Mouse (Mus musculus): ENCODE data around the gene Gm45785.

Gm45785 gene

DNA sequence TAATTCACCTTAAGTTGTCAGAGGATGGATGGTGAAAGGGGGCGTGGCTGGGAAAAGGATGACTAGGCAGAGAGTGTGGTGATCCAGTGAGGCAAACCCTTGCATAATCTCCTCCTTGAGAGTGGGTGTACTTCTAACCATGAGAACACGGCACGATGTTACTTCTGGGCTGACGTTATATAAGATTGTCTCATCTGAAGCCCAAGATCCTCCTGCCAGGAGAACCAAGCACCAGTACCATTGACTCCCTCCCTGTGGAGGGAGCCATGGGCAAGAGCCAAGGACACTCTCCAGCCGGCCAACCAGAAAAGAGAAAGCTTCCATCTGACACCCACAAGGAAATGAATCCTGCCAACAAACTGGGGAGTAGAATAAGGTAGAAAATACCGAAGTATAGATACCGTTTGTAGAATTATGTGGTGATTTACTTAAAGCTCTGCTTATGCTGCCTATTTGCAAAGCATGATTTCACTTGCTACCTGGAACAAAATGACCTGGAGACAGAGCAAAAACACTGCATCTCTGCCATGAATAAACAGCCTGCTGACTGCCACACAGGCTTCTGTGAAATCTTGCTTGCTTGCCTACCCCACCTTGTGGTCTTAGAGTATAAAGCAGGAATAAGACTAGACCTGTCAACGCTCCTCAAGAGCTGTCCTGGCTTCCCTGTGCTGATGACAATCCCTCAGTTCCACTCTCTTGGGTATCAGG lies 27.8 kb downstream of the Gm45785 start:
- peak; percentile 70 to 78 for DNase-seq

DNA sequence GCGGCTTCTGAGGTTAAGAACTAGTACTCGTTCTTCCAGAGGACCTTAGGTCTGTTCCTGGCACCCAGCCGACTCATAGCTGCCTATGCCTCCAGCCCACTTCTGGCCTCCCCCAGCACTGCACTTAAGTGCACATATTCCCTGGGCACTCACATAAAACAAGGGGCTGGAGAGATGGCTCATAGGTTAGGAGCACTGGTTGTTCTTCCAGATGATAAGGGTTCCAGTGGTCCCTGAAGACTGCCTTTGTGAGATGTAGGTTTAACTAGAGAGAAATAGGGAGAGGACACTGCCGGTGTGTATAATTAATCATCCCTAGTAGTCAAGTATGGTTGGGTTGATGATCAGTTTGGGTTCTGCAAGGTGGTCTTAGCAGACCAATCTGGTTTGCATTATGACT lies 33.4 kb downstream of the Gm45785 start:
- no peak for DNase-seq

GRCm38 (mm10) chr7:140821653-140822329 lies 34.3 kb downstream of the Gm45785 start, which contains the start of gene Zfp941:
Gene Zfp941 (minus strand): TSS chr7:140822178.
- DNase-seq = peak; percentile 83 to 85

DNA sequence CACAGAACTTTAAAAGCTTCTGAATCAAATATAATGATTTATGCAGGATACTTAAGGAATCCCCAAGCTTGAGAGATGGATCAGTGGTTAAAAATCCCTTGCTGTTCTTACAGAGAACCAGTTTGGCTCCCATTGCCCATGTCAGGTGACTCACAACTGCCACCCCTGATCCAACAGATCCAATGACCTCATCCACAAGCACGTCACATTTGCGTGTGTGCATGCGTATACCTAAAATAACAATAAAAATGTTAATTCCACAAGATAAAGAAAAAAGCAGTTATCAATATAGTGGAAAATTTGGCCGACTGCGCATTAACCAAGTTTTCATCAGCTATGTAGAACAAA lies 34.9 kb downstream of the Gm45785 start:
- peak; percentile 55 to 57 for DNase-seq

DNA sequence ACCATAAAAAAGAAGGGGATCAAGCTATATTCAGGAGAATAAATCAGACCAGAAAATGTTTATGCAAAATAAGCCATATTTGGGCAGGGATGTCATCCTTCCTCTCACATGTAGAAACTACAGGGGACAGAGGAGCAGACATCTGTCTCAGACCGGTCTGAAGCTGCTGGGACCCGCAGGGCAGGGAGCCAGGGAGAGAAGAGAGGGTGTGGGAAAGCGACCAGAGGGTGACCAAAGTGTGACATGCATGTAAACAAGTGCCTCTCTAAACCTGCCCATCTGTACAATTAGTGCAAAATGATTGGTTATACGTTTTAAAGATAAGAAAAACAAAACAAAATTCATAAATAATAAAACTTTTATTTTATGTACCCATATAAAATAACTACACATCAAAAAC lies 36.0 kb downstream of the Gm45785 start:
- DNase-seq = peak in 1 of 2 experiments; percentile 21

DNA sequence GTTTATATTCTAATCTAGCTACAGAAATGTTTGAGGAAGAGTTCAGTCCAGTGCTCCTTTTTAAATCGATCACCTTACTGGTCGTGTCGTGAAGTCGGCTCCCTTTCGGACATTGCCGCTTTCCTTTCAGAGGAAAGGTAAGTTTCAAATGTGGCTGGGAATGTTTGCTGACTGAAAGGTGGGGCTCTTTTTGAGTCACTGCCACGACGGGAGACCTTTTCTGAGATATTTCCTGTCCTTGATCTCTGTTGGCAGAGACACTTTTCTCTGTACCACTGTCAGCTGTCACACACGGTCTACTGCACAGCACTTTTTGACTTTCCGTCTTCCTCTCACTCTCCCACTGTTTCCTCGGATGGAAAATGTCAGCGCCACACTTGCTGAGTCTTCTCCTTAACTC lies 43.3 kb downstream of the Gm45785 start:
- DNase-seq = no peak

GRCm38 (mm10) chr7:140811714-140812113 lies 44.4 kb downstream of the Gm45785 start:
- no peak for DNase-seq

DNA sequence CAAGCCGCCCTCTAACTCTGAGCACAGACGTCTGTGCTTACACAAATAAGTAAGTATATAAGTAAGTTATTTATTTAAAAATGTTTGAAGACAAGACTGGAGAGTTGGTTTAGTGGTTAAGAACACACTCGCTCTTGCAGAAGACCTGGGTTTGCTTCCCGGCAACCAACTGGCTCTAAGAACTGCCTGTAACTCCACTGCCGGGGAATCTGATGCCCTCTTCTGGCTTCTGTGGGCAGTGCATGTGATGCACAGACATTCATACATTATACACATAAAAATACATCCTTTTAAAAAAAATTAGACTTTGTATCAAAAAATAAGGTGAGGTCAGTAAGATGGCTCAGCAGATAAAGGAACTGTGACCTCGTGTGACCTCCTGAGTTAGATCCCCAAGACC lies 45.6 kb downstream of the Gm45785 start:
- DNase-seq = no peak

GRCm38 (mm10) chr7:140805704-140806103 lies 50.4 kb downstream of the Gm45785 start:
- DNase-seq = peak; percentile 30 to 35

- no peak for DNase-seq
Measured at GRCm38 (mm10) chr7:140802629-140803028, 53.5 kb downstream of the Gm45785 start.

DNA sequence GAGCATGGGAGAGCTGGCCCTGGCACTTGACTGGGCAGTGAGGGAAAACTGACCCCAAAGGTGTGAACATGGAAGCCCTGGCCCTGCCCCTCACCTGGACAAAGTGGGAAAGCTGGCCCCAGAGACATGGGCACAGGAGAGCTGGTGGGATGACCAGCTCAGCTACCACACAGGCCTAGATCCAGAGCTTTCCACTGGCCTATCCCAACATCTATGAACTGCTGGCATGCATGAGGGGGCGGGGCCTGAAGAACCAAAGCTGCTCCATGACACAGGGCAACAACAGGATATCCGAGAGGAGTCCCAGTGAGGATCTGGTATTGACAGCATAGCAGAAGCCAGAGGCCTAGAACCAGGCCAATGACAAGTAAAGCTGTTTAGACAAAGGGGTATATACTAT lies 57.9 kb downstream of the Gm45785 start:
- no peak for DNase-seq

- no peak for DNase-seq
Measured at GRCm38 (mm10) chr7:140797619-140798018, 58.5 kb downstream of the Gm45785 start.

DNA sequence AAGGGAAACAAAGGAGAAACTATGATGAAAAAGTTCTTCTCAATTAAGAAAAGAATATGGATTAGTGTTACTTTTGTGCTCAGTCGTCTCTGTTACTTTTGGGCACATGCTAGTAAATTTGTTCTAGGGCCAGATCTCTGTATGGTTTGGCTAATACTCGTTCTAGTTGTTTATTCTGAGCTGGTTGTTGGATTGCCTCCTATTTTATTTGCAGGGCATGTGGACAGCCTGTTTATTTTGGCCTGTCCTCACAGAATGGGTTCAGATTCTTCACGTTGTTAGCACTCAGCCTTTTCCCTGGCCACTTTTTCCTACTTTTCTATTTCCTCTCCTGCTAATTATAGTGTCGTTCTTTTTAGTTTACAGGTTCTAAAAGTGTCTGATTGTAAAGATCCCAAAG lies 62.6 kb downstream of the Gm45785 start:
- no peak for DNase-seq

GRCm38 (mm10) chr7:140788053-140788435 lies 68.1 kb downstream of the Gm45785 start:
- no peak for DNase-seq

- DNase-seq = no peak
Measured at GRCm38 (mm10) chr7:140787406-140788052, 68.6 kb downstream of the Gm45785 start, which contains the start of gene Syce1. Gene Syce1 (minus strand): TSS chr7:140787852.

DNA sequence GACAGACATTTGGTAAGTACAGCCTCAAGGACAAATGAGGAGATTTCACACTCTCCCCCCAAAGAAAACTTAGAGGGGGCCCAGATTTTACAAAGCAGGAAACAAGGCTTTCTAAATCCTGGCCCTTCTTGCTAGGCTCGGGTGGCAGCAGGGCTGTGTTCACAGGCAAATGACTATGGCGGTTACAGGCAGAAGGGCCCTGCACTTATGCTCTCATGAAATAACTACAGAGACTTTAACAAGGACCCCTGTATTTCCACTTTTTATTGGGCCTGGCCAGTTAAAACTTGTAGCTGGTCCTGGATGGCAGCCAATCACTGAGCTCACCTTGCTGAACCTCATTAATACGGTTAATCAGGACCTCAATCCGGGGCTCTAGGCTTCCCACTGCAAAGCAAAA lies 75.6 kb downstream of the Gm45785 start:
- DNase-seq = no peak

All from cerebellum, adult 18-20 months (tissue).